Mouse (Mus musculus) forebrain, embryonic 11.5 days (tissue): ENCODE measurements around the gene Rfx2. TPM values are rescaled to one million over a fixed set of nuclear protein-coding genes. Genes with fewer than 3 reads are reported as not detected.

Experiments
- ATAC-seq: fragments of 200-750 bp; cut with Nextera tagmentation; replicated peaks from 2 replicates; pipeline ENCODE4 v1.8.0; 2017; ENCODE audit warnings: moderate TSS enrichment; ENCODE audit not compliant: low FRiP score
- DNase-seq: peaks from one replicate; pipeline ENCODE4 v3.0.0-alpha.2; 2017; ENCODE audit warnings: low spot score
- H3K27ac ChIP-seq: fragments of 300-500 bp; sonication (generic); 2 replicates; pipeline ENCODE4 v1.5.1; 2014; ENCODE audit warnings: low read depth, low read length
- H3K27me3 ChIP-seq: fragments of 300-500 bp; sonication (generic); 2 replicates; pipeline ENCODE4 v1.6.1; 2014; ENCODE audit warnings: mild to moderate bottlenecking, low read length, mixed read lengths; ENCODE audit not compliant: control insufficient read depth, insufficient read depth
- H3K36me3 ChIP-seq: fragments of 300-500 bp; sonication (generic); 2 replicates; pipeline ENCODE4 v1.6.1; 2014; ENCODE audit warnings: mild to moderate bottlenecking, low read length, moderate library complexity, mixed read lengths; ENCODE audit not compliant: control insufficient read depth, insufficient read depth
- H3K4me1 ChIP-seq: fragments of 300-500 bp; sonication (generic); replicated peaks from 2 replicates; pipeline ENCODE4 v1.6.1; 2014; ENCODE audit warnings: low read length, mixed read lengths; ENCODE audit not compliant: control insufficient read depth, insufficient read depth
- H3K4me2 ChIP-seq: fragments of 300-500 bp; sonication (generic); 2 replicates; pipeline ENCODE4 v1.6.1; 2014; ENCODE audit warnings: low read depth, mild to moderate bottlenecking, low read length, moderate library complexity, mixed read lengths; ENCODE audit not compliant: severe bottlenecking
- H3K4me3 ChIP-seq: fragments of 300-500 bp; sonication (generic); 2 replicates; pipeline ENCODE4 v1.5.1; 2014; ENCODE audit warnings: low read depth, low read length
- H3K9ac ChIP-seq: fragments of 300-500 bp; sonication (generic); 2 replicates; pipeline ENCODE4 v1.6.1; 2014; ENCODE audit warnings: low read length
- H3K9me3 ChIP-seq: fragments of 300-500 bp; sonication (generic); 2 replicates; pipeline ENCODE4 v1.6.1; 2016; ENCODE audit warnings: low read length, mixed read lengths; ENCODE audit not compliant: control insufficient read depth
- WGBS: fragments of 180-500 bp; shearing (Covaris S2); extraction: QIAGEN DNeasy Blood & Tissue Kit; methylation state at CpG from one replicate; pipeline ENCODE4 v1.1.7; 2014; 5-methylcytosine and 5-hydroxymethylcytosine counted together
- polyA plus RNA-seq: library from polyadenylated mRNA; unstranded; fragments of >200 nt; fragmentation: Nextera tagmentation; extraction: Ambion mirVana; gene quantifications from 2 replicates; pipeline ENCODE4 v1.2.1, GENCODE M21; 2014

Rfx2 gene
- polyA plus RNA-seq, 1 experiment from 2014 or later: 11.1 TPM

DNA sequence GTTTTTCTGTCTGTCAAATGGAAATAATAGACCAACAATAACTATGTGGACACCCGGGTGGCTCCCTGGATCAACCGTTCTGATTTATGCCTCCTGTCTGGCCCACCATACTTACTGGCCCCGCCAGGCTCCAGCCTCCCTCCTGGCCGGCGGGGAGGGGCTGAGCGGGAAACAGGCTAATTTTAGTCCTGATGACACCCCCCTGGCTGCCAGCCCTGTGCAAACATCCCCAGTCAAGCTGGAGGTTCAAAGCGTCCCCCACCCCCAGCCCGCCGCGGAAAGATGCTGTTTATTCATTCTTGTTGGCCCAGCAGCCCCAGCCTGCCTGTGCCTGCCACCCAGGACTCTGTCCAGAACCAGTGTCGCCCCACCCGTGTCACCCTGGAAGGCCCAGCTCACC is 102.7 kb downstream of the Rfx2 start:
- Histone ChIP-seq H3K4me3 (no peak overlapping the region), H3K9me3 (no peaks in the 10 kb centered on the region), H3K27me3 (no peaks in the 10 kb centered on the region), H3K4me2 (no peak overlapping the region), H3K27ac (no peak overlapping the region), H3K36me3 (peaks cover 2% of the 10 kb centered on the region; the same call in 1 of the 2 replicates), H3K9ac (no peak overlapping the region), H3K4me1 (peaks cover 5% of the 10 kb centered on the region; the same call in 1 of the 2 replicates)
- whole genome bisulfite sequencing: 54% methylated on average over 12 of the region's 12 CpGs
- ATAC-seq (no peak), DNase-seq (no peak)

DNA sequence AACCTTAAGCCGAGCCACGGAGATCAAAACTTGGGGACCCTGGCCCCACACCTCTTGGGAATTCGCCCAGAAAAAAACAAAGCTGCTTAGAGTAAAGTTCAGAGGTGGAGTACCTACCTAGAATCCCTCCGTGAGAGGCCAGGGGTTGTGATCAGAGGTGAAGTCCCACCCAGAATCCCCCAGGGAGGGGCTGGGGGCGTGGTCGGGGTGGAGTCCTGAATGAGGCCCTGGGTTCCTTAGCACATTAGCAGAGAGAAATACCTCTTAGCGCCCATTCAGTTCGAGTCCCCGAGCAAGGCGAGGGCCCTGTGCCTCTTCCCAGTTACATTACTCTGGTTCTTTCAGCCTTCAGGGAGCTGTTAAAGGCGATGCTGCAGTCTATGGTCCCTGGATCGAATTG is 103.2 kb downstream of the Rfx2 start:
- no peaks in the 10 kb centered on the region for H3K9me3 ChIP-seq
- DNase-seq (no peak), ATAC-seq (no peak)
- H3K4me3 ChIP-seq: no peak overlapping the region
- 9% methylated on average over 12 of the region's 12 CpGs for WGBS
- H3K4me1 ChIP-seq: peaks cover 5% of the 10 kb centered on the region; the same call in 1 of the 2 replicates
- H3K9ac ChIP-seq: no peak overlapping the region
- H3K4me2 ChIP-seq: no peak overlapping the region
- no peak overlapping the region for H3K27ac ChIP-seq
- peaks cover 2% of the 10 kb centered on the region; the same call in 1 of the 2 replicates for H3K36me3 ChIP-seq
- no peaks in the 10 kb centered on the region for H3K27me3 ChIP-seq

DNA sequence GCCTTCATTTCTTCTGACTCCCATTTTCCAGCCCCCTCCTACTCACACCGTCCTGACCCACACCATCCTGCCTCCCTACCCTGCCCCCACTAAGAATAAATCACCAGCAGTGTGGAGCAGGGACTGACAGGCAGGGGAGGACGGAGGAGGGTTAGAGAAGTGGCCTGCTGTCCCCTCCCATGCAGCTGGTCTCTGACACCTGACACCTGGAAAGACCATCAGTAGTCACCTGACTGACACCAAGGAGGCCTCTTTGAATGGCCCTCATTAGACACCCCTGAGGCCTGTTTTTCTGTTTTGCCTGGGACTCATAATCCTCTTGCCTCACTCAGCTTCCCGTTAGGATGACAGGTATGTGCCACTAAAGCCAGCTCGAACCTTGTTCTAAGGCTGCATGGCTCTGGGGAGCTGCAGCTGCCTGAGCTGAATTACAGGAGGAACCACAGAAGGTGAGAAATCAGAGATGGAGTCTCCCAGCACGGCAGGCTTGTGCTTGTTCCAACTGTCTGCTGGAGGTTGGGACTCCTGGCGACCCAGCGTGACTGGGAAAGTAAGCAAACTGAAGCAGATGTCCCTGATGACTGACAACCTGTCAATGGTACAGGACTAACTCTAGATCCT is 103.7 kb downstream of the Rfx2 start:
- DNase-seq: no peak
- ATAC-seq: no peak
- Histone ChIP-seq H3K4me1 (peaks cover 5% of the 10 kb centered on the region; the same call in 1 of the 2 replicates), H3K4me3 (no peak overlapping the region), H3K36me3 (peaks cover 2% of the 10 kb centered on the region; the same call in 1 of the 2 replicates), H3K4me2 (no peak overlapping the region), H3K9me3 (no peaks in the 10 kb centered on the region), H3K27me3 (no peaks in the 10 kb centered on the region), H3K9ac (no peak overlapping the region), H3K27ac (no peak overlapping the region)
- WGBS: 15% methylated on average over 7 of the region's 7 CpGs

Other genes starting within 250 kb of the Rfx2 start
- 74.7 and 75.0 TPM in 2 replicates for gene Safb2, start 246.4 kb downstream of the Rfx2 start, polyA plus RNA-seq
- gene Safb, start 246.2 kb downstream of the Rfx2 start, polyA plus RNA-seq: 145 and 154 TPM in 2 replicates
- gene 2410015M20Rik, start 221.2 kb downstream of the Rfx2 start, polyA plus RNA-seq: 171 and 183 TPM in 2 replicates
- 1,269 and 1,280 TPM in 2 replicates for gene Rpl36, start 217.6 kb downstream of the Rfx2 start, polyA plus RNA-seq
- gene Lonp1, start 204.1 kb downstream of the Rfx2 start, polyA plus RNA-seq: 66.6 and 68.8 TPM in 2 replicates
- 0.51 TPM in 2 replicates for gene Catsperd, start 202.9 kb downstream of the Rfx2 start, polyA plus RNA-seq
- 132 and 139 TPM in 2 replicates for gene Ranbp3, start 157.7 kb downstream of the Rfx2 start, polyA plus RNA-seq
- 292 and 332 TPM in 2 replicates for gene Ndufa11, start 113.2 kb downstream of the Rfx2 start, polyA plus RNA-seq
- 14.1 and 21.4 TPM in 2 replicates for gene Vmac, start 113.0 kb downstream of the Rfx2 start, polyA plus RNA-seq
- 5.0 and 5.5 TPM in 2 replicates for gene Nrtn, start 73.5 kb downstream of the Rfx2 start, polyA plus RNA-seq
- 40.4 and 43.1 TPM in 2 replicates for gene Dus3l, start 66.3 kb downstream of the Rfx2 start, polyA plus RNA-seq
- gene Prr22, start 60.8 kb downstream of the Rfx2 start, polyA plus RNA-seq: 1.3 and 1.8 TPM in 2 replicates
- not detected in 2 replicates for gene Acsbg2, start 43.4 kb upstream of the Rfx2 start, polyA plus RNA-seq
- 0.53 and 0.57 TPM in 2 replicates for gene 1700061G19Rik, start 44.5 kb upstream of the Rfx2 start, polyA plus RNA-seq
- 56.7 and 57.2 TPM in 2 replicates for gene Mllt1, start 104.4 kb upstream of the Rfx2 start, polyA plus RNA-seq
- gene Acer1, start 151.1 kb upstream of the Rfx2 start, polyA plus RNA-seq: not detected in 2 replicates
- gene Clpp, start 159.3 kb upstream of the Rfx2 start, polyA plus RNA-seq: 151 and 166 TPM in 2 replicates
- 29.3 and 34.8 TPM in 2 replicates for gene Alkbh7, start 166.3 kb upstream of the Rfx2 start, polyA plus RNA-seq
- 0.76 TPM in 1 of 2 replicates, not detected in the other for gene Pspn, start 169.0 kb upstream of the Rfx2 start, polyA plus RNA-seq
- 77.3 and 82.7 TPM in 2 replicates for gene Gtf2f1, start 180.3 kb upstream of the Rfx2 start, polyA plus RNA-seq
- 0.27 and 0.39 TPM in 2 replicates for gene Gm17949, start 180.5 kb upstream of the Rfx2 start, polyA plus RNA-seq
- 62.9 and 67.6 TPM in 2 replicates for gene Khsrp, start 200.5 kb upstream of the Rfx2 start, polyA plus RNA-seq
- not detected in 2 replicates for gene Slc25a41, start 210.6 kb upstream of the Rfx2 start, polyA plus RNA-seq
- 1.5 and 1.9 TPM in 2 replicates for gene Crb3, start 228.1 kb upstream of the Rfx2 start, polyA plus RNA-seq
- gene Slc25a23, start 228.8 kb upstream of the Rfx2 start, polyA plus RNA-seq: 19.9 and 21.5 TPM in 2 replicates
- 4.6 and 5.7 TPM in 2 replicates for gene Dennd1c, start 247.5 kb upstream of the Rfx2 start, polyA plus RNA-seq